Mouse (Mus musculus) activated CD4-positive, CD25-positive, alpha-beta regulatory T cell, adult 9 weeks (primary cell): ENCODE data around the gene Zfp956. TPM values are rescaled to one million over a fixed set of nuclear protein-coding genes. Genes with fewer than 3 reads are reported as not detected.

Experiments used
- polyA plus RNA-seq: library from polyadenylated mRNA; unstranded; fragments of 100-300 nt; shearing (Covaris generic); gene quantifications from one replicate; pipeline ENCODE4 v1.2.1, GENCODE M21; 2017

Gene Zfp956
- polyA plus RNA-seq, result 21.9 TPM

DNA sequence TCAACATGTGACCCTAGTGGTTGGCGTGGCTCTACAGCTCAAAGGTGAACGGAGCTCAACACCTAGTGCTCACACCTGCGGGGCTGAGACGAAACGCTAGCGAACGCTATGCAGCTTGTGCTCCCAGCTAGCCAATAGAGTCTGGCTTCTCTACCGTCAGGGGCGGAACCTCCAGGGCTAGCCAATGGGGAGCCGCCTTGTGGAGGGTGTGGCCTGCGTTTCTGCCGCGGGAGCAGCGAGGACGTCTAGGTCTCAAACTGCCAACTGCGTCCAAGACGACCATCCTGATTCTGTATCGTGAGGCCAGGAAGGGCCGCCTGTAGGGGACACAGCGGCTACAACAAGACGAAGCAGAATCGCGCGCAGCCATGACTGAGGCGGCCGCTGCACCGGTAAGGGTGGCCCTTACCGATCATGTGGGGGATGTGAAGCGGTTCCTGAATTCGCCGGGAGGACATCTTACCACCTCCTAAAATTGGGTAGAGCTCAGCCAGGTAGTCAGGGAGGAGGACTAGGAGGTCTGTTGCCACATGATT lies at the start of gene Zfp956:
TSS of gene Zfp956 (plus strand) at position 200 of the 536 bp plus-strand sequence.

DNA sequence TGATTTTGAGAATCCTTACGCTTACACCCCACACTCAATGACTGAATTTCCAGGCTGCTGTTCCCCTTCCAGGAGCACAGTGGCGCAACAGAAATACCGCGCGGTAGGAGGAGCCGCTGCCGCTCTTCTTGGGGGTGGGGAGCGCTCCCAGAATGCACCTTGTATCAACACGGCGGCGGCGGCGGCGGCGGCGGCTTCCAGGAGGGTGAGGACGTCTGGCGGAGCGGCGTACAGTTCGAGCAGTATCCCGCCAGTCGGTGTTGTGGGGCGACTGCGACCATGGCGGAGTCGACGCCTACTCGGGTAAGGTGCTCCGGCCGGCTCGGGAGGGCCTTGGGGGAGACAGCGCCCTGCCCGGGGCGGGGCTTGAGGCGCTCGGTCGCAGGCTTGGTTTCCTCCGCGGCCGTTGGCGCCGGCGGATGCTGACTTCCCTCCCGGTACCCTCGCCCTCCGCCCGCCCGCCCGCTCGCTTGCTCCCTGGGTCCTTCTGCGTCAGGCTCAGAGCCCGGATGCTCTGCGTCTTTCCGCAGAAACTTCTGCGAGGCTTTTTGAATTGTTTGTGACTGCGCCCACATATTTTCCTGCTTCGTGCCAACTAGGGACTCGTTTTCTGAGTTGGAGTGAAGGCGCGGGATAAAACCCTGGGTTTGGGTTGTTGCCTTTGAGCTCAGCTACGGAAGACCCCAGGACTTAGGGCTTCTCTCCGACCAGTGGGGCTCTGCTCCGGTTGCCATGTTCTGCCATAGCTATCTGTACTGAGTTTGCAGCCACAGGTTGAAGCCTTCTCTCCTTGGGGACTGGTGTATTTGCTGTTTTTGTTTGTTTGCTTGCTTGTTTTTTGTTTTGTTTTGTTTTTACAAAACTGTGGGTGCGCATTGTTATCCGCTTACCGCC lies 32.5 kb upstream of the Zfp956 start, which contains the start of gene Zfp212:
TSS of gene Zfp212 (plus strand) at position 30 of the 894 bp plus-strand sequence.

Other genes with a start within 250 kb of the Zfp956 start
- 186 TPM for gene Pdia4, start 140.0 kb upstream of the Zfp956 start, polyA plus RNA-seq
- gene Zfp786, start 122.5 kb upstream of the Zfp956 start, polyA plus RNA-seq, result 0.13 TPM
- 19.4 TPM for gene Zfp398, start 117.7 kb upstream of the Zfp956 start, polyA plus RNA-seq
- 4.3 TPM for gene Zfp282, start 76.2 kb upstream of the Zfp956 start, polyA plus RNA-seq
- gene Zfp212, start 32.9 kb upstream of the Zfp956 start, polyA plus RNA-seq, result 19.3 TPM
- 2.0 TPM for gene Zfp777, start 95.5 kb downstream of the Zfp956 start, polyA plus RNA-seq
- gene Zfp746, start 133.2 kb downstream of the Zfp956 start, polyA plus RNA-seq, result 3.9 TPM